Mouse (Mus musculus) liver, embryonic 15.5 days (tissue): ENCODE data around the gene Cux2. TPM values are rescaled to one million over a fixed set of nuclear protein-coding genes. Genes with fewer than 3 reads are reported as not detected.

Experiments used
- ATAC-seq: fragments of 200-750 bp; cut with Nextera tagmentation; 2 replicates; pipeline ENCODE4 v1.8.0; 2017; ENCODE audit warnings: moderate number of reproducible peaks, mild to moderate bottlenecking, moderate library complexity; ENCODE audit not compliant: insufficient read depth
- H3K27ac ChIP-seq: fragments of 300-500 bp; sonication (generic); replicated peaks from 2 replicates; pipeline ENCODE4 v1.5.1; 2015; ENCODE audit warnings: mild to moderate bottlenecking, inconsistent platforms
- H3K27me3 ChIP-seq: fragments of 300-500 bp; sonication (generic); 2 replicates; pipeline ENCODE4 v1.6.1; 2015; ENCODE audit warnings: mild to moderate bottlenecking, inconsistent platforms
- H3K36me3 ChIP-seq: fragments of 300-500 bp; sonication (generic); replicated peaks from 2 replicates; pipeline ENCODE4 v1.6.1; 2015; ENCODE audit warnings: moderate library complexity, mild to moderate bottlenecking, inconsistent platforms
- H3K4me1 ChIP-seq: fragments of 300-500 bp; sonication (generic); replicated peaks from 2 replicates; pipeline ENCODE4 v1.6.1; 2015; ENCODE audit warnings: inconsistent platforms
- H3K4me2 ChIP-seq: fragments of 300-500 bp; sonication (generic); 2 replicates; pipeline ENCODE4 v1.6.1; 2015; ENCODE audit warnings: moderate library complexity, mild to moderate bottlenecking, inconsistent platforms
- H3K4me3 ChIP-seq: fragments of 300-500 bp; sonication (generic); replicated peaks from 2 replicates; pipeline ENCODE4 v1.5.1; 2015; ENCODE audit warnings: mild to moderate bottlenecking, inconsistent platforms
- H3K9ac ChIP-seq: fragments of 300-500 bp; sonication (generic); 2 replicates; pipeline ENCODE4 v1.6.1; 2015; ENCODE audit warnings: moderate library complexity, mild to moderate bottlenecking, inconsistent platforms
- H3K9me3 ChIP-seq: fragments of 300-500 bp; sonication (generic); replicated peaks from 2 replicates; pipeline ENCODE4 v1.6.1; 2016; ENCODE audit warnings: inconsistent platforms
- WGBS: fragments of 180-500 bp; shearing (Covaris S2); methylation state at CpG from one replicate; pipeline ENCODE4 v1.1.7; 2015; ENCODE audit warnings: mixed read lengths; ENCODE audit not compliant: insufficient replicate concordance; 5-methylcytosine and 5-hydroxymethylcytosine counted together
- polyA plus RNA-seq: library from polyadenylated mRNA; unstranded; fragments of >200 nt; fragmentation: Nextera tagmentation; extraction: Ambion mirVana; gene quantifications from 2 replicates; pipeline ENCODE4 v1.2.1, GENCODE M21; 2015

Gene Cux2
- polyA plus RNA-seq, 1 experiment from 2014 or later = 1.8 TPM

DNA sequence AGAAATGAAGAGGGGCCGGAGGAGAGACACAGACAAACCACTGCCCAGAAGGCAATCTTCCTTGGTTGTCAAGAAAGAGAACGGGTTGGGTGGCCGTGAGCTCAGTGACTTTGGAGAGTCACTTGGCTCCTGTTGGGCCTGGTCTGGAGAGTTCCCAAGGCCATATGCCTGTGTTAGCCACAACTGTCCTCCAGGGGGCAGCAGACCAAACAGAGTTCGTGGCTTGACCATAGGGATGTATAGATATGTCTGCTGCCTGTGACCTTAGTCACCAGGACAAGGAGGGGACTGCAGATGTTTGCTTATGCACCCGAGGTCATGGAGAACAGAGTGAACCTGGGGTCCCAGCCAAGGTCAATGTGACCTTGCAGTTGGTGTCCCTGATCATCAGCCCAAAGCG, 104.1 kb downstream of the Cux2 start:
- Histone ChIP-seq H3K4me1 (peaks cover 23% of the 10 kb centered on the region; the same call in 1 of the 2 replicates), H3K27me3 (peaks cover 33% of the 10 kb centered on the region), H3K36me3 (no peaks in the 10 kb centered on the region), H3K4me3 (no peak overlapping the region), H3K27ac (no peak overlapping the region), H3K9ac (no peak overlapping the region), H3K9me3 (no peaks in the 10 kb centered on the region), H3K4me2 (no peak overlapping the region)
- ATAC-seq = no peak
- WGBS = 37% methylated on average over 6 of the region's 6 CpGs

DNA sequence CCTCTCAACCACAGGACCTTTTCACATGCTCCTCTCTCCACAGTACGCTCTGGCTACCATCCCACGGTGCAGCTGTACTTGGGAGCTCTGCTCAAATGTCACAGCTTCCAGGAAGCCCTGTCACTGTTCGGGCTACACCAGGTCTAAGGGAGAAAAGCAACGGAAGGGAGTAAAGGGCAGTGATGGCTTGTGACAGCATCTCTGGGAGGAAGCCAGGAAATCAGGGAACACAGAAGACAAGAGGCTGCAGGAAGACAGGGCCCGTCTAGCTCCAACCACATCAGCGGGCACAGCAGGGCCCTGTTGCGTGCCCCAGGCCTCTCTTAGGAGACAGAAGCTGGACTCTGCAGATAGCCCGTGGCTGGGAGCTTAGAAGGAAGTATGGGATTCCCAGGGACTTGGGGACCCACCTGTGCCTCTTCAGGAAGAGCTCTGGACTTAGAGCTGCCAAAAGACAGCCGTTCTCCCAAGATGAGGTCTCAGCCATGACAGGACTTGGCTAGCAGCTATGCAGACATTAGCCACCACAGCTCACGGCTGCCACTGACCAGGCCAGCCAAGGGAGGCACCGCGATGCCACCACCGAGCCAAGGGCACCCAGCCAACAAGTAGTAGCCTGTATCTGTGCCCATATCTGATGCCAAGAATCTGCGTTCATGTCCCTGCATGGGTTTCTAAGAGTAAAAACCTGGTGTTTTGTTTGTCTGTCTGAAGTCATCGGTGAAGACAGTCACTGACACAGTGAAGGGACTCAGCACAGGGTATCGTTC, 105.7 kb downstream of the Cux2 start:
- Histone ChIP-seq H3K36me3 (no peaks in the 10 kb centered on the region), H3K9me3 (no peaks in the 10 kb centered on the region), H3K4me2 (no peak overlapping the region), H3K27ac (no peak overlapping the region), H3K4me1 (peaks cover 15% of the 10 kb centered on the region; the same call in 1 of the 2 replicates), H3K9ac (no peak overlapping the region), H3K27me3 (peaks cover 25% of the 10 kb centered on the region), H3K4me3 (no peak overlapping the region)
- WGBS = 76% methylated on average over 16 of the region's 16 CpGs
- ATAC-seq = no peak

DNA sequence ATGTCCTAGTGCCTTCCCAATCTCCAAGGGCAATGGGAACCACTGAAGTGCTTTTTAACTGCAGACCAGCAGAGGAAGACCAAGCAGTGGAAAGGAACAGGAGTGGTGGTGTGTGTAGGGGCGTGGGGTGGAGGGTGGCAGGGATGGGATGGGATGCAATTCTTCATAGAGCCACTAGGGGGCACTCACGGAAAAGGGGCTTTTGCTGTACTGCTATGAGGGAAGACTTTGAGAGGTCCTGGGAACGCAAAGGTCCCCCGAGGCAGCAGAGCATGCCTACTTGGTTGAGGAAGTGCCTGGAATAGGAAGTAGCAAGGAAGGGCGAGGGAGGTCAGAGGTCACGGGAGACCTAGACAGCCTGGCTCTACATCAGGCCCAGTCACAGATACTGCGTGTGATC, 106.4 kb downstream of the Cux2 start:
- no peak for ATAC-seq
- Histone ChIP-seq H3K27ac (no peak overlapping the region), H3K4me2 (no peak overlapping the region), H3K4me1 (peaks cover 8% of the 10 kb centered on the region; the same call in 1 of the 2 replicates), H3K9ac (no peak overlapping the region), H3K9me3 (no peaks in the 10 kb centered on the region), H3K36me3 (no peaks in the 10 kb centered on the region), H3K27me3 (peaks cover 18% of the 10 kb centered on the region), H3K4me3 (no peak overlapping the region)
- 33% methylated on average over 7 of the region's 7 CpGs for WGBS

DNA sequence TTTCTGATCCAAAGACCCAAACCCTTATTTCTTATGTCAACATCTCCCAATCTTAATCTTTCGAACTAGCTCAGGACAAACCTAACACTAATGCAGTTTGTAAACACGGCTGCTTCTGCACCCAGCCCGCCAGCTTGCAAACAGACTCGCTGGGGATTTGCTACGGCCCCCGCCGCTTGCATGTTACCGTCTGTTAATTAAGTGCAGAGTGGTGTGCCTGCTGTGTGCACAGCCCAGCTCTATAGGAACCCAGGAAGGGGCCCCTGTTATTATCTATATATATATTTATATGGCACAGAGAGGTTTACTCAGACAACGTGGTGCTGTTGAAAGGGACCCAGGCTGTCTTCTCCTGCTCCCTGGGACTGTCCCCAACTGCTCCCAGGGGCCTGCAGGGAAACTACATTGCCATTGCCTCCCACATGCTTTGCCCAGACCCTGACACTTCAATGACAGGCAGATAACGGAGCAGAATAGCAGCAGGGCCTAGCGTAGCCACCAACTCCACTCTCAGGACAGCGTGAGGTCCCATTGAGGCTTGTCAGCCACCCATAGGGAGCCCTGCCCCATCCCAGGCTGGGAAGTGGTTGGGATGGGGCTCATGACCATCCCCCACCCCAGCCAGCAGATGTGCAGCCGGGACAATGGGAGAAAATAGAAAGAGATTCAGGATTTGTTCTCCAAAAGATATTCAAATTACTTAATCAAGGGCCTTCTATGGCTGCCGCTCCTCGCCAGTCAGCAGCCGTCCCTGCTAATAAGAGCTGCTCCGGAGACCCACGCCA, 111.6 kb downstream of the Cux2 start:
- H3K4me1 ChIP-seq = no peaks in the 10 kb centered on the region
- 61% methylated on average over 18 of the region's 18 CpGs for WGBS
- no peak overlapping the region for H3K9ac ChIP-seq
- H3K4me3 ChIP-seq = no peak overlapping the region
- no peaks in the 10 kb centered on the region for H3K36me3 ChIP-seq
- no peak for ATAC-seq
- no peak overlapping the region for H3K27ac ChIP-seq
- peaks cover 3% of the 10 kb centered on the region; the same call in 1 of the 2 replicates for H3K27me3 ChIP-seq
- H3K9me3 ChIP-seq = no peaks in the 10 kb centered on the region
- H3K4me2 ChIP-seq = no peak overlapping the region

DNA sequence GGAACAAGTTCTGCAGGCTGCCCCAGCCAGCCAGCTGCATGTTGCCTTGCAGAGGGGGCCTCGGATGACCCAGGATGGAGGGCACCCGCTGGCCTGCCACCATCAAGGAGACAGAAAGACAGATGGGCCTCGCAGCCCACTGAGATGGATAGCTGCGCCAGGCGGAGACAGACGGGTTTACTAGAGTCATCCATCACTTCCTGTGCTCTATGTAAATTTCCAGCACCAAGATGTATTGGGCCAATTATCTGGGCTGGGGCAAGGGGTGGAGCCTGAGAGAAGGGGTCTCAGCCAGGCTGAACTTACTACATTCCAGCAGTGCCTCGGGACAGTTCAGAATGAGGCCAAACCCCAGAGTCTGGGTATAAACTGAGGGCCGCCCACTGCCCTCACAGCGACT, 119.6 kb downstream of the Cux2 start:
- no peak overlapping the region for H3K9ac ChIP-seq
- H3K4me1 ChIP-seq = no peaks in the 10 kb centered on the region
- H3K9me3 ChIP-seq = no peaks in the 10 kb centered on the region
- 36% methylated on average over 9 of the region's 9 CpGs for WGBS
- no peak overlapping the region for H3K4me3 ChIP-seq
- H3K27me3 ChIP-seq = peaks cover 20% of the 10 kb centered on the region
- H3K27ac ChIP-seq = no peak overlapping the region
- H3K4me2 ChIP-seq = no peak overlapping the region
- ATAC-seq = no peak
- no peaks in the 10 kb centered on the region for H3K36me3 ChIP-seq

DNA sequence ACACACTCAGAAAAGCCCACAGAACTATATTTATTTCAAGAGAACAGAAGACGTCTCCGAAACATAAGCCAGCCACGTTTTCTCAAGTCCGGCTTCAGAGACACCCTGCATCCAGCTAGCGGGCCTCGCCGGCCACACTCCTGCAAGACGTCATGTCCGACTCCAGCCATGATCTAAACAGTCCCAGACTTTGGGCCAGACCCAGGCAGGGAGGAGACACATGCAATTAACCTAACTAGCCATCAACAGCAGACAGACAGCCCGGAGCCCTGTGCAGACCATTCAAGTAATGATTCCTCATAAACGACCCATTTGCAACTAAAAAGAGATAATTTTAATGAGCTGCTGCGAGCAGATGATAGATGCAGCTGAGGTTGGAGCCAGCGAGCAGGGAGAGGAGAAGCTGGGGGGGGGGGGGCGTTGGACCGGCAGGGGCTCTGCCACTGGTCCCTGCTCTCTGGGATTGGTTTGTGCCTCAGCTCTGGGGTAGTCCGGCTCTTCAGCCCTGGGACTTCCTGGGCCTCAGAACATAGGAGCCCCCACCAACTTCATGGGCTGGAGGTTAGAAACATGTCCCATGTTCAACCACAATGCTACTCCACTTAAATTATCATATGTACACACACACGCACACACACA, 121.4 kb downstream of the Cux2 start:
- peaks cover 34% of the 10 kb centered on the region for H3K27me3 ChIP-seq
- H3K9me3 ChIP-seq = no peaks in the 10 kb centered on the region
- H3K36me3 ChIP-seq = no peaks in the 10 kb centered on the region
- H3K4me1 ChIP-seq = no peaks in the 10 kb centered on the region
- no peak overlapping the region for H3K27ac ChIP-seq
- H3K9ac ChIP-seq = no peak overlapping the region
- H3K4me2 ChIP-seq = no peak overlapping the region
- no peak for ATAC-seq
- no peak overlapping the region for H3K4me3 ChIP-seq
- WGBS = 58% methylated on average over 17 of the region's 17 CpGs

DNA sequence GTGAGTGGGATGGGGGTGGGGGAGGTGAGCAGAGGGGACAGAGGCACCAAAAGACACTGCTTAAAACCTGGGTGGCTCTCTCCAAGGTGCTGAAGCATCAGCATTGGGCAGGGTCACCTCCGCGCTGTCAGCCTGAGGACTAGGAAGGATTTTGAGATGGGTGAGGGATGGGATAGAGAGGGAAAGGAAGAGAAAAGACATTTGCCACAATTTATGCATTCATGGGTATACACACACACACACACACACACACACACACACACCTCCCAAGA, 123.4 kb downstream of the Cux2 start:
- H3K4me2 ChIP-seq = no peak overlapping the region
- ATAC-seq = no peak
- H3K27me3 ChIP-seq = peaks cover 34% of the 10 kb centered on the region
- H3K4me1 ChIP-seq = no peaks in the 10 kb centered on the region
- H3K9me3 ChIP-seq = no peaks in the 10 kb centered on the region
- H3K27ac ChIP-seq = no peak overlapping the region
- H3K4me3 ChIP-seq = no peak overlapping the region
- WGBS = 17% methylated on average over 2 of the region's 2 CpGs
- no peaks in the 10 kb centered on the region for H3K36me3 ChIP-seq
- no peak overlapping the region for H3K9ac ChIP-seq

DNA sequence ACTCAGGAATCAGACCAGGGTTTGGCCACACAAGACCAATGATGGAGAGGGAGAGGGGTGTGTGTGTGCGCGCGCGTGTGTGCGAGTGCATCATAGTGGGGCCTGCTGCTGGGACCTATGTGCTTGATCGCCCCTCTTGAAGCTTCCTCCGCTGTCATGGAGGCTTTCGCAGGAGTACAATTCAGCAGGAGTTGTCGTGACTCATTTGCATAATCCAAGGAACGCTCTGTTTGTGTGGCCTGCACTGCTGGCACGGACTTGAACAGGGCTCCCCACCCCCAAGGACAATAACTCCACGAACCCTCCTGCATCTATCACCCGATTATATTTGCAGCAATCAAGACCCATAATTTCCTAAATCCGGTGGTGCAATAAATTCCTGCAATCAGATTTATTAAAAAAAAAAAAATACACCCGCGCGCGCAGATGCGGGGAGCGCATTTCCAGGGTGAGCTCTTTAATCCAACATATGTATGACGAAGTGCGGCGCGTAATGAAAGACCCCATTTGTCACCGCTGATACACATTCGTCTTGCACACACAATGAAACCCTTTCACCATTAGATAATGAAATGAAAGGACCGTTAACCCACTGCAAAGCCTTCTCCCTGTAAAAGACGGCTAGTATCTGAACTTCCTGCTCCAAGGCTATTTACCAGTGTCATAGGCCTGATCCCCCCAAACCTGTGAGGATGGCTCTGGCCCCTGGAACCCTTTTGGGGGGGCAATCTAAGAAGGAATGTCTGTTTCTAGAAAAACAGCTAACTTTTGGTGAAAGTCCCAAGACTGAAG, 124.0 kb downstream of the Cux2 start:
- H3K4me1 ChIP-seq = no peaks in the 10 kb centered on the region
- no peaks in the 10 kb centered on the region for H3K9me3 ChIP-seq
- H3K4me2 ChIP-seq = no peak overlapping the region
- no peak overlapping the region for H3K4me3 ChIP-seq
- no peaks in the 10 kb centered on the region for H3K36me3 ChIP-seq
- no peak overlapping the region for H3K27ac ChIP-seq
- WGBS = 42% methylated on average over 28 of the region's 28 CpGs
- no peak overlapping the region for H3K9ac ChIP-seq
- H3K27me3 ChIP-seq = peaks cover 34% of the 10 kb centered on the region
- no peak for ATAC-seq

DNA sequence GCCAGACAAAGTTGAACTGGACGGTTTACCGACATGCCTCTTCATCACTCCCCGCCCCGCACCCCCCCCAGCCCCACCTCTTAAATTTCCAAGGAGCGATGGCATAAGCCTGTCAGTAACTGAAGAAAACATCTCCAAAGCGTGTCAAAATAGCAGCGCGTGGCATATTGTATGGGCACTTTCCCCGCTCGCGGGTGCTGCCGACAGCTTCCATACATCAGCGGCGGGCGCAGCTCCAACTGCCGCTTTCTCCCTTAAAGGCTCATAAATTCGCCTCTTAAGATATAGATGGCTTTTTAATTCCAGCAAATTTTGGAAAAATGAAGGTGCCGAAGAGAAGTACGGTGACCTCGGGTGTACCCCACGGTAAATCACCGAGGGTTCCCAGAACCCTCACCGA, 124.6 kb downstream of the Cux2 start:
- Histone ChIP-seq H3K4me3 (no peak overlapping the region), H3K9me3 (no peaks in the 10 kb centered on the region), H3K4me2 (no peak overlapping the region), H3K36me3 (no peaks in the 10 kb centered on the region), H3K27ac (no peak overlapping the region), H3K9ac (no peak overlapping the region), H3K4me1 (no peaks in the 10 kb centered on the region), H3K27me3 (peaks cover 34% of the 10 kb centered on the region)
- ATAC-seq = no peak
- WGBS = 37% methylated on average over 23 of the region's 23 CpGs

DNA sequence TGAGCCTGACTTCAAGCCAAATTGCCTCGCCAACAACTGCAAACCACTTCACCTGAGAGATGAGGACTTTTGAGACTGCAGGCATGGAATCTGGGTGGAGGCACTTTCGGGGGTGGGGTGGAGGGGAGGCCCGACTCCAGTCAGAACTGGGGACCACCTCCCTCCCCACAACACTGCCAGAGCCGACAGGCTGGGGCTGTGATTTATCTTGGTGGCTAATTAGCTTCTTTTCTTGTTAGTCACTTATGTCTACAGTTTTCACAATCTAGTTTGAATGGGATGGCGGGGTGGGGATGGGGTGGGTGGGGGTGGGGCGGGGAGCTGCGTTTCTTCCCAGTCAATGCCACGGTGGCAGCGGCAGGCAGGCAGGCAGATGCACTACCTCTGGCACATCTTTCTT, 125.5 kb downstream of the Cux2 start:
- Histone ChIP-seq H3K27me3 (peaks cover 34% of the 10 kb centered on the region), H3K9ac (no peak overlapping the region), H3K9me3 (no peaks in the 10 kb centered on the region), H3K4me3 (no peak overlapping the region), H3K4me1 (no peaks in the 10 kb centered on the region), H3K4me2 (no peak overlapping the region), H3K27ac (no peak overlapping the region), H3K36me3 (no peaks in the 10 kb centered on the region)
- 22% methylated on average over 9 of the region's 9 CpGs for WGBS
- no peak for ATAC-seq
